ENCODE assay signal across 9 mouse cellular contexts in genomic region chr2:119270286-119270642, GRCm38 (mm10). TPM values are rescaled to one million over a fixed set of nuclear protein-coding genes. Genes with fewer than 3 reads are reported as not detected.
DNase-seq lines count a peak whose midpoint lies in the region; ATAC-seq and TF ChIP-seq lines count a peak whose summit lies in the region.
"Had no signal": no experiment of that assay in that cellular context is flagged by ENCODE, and none has a peak within 500 bp of the region (broad histone marks: within the 10 kb centered on the region; RNA-seq: fewer than 3 reads in every experiment).

No protein-coding gene starts in this region.

- H3K4me2 ChIP-seq in heart, postnatal 0 days (ENCODE audit: low read depth, low read length) = peak overlapping the region; percentile 96
- peak overlapping the region; percentile 92 for H3K4me2 ChIP-seq in embryonic facial prominence, embryonic 13.5 days
- H3K4me2 ChIP-seq in intestine, postnatal 0 days (replicated peaks; ENCODE audit: low read depth) = peak overlapping the region; percentile 100
- H3K4me2 ChIP-seq in midbrain, embryonic 15.5 days = peak overlapping the region; percentile 63

- no peak for TF ChIP-seq CTCF in heart, postnatal 0 days (IDR thresholded peaks at IDR 0.05; ENCODE audit: low read depth)
- no peak for TF ChIP-seq CTCF in intestine, postnatal 0 days (IDR thresholded peaks at IDR 0.05; ENCODE audit: low read depth)

- no peaks in the 10 kb centered on the region for H3K9me3 ChIP-seq in heart, postnatal 0 days (replicated peaks; ENCODE audit: control insufficient read depth, low read length)
- H3K9me3 ChIP-seq in embryonic facial prominence, embryonic 13.5 days = no peaks in the 10 kb centered on the region
- H3K9me3 ChIP-seq in intestine, postnatal 0 days (ENCODE audit: control insufficient read depth) = no peaks in the 10 kb centered on the region
- no peaks in the 10 kb centered on the region for H3K9me3 ChIP-seq in midbrain, embryonic 15.5 days

- H3K4me3 ChIP-seq in heart, postnatal 0 days (ENCODE audit: low read depth, low read length) = peak overlapping the region; percentile 60
- peak overlapping the region; percentile 56 for H3K4me3 ChIP-seq in embryonic facial prominence, embryonic 13.5 days
- peak overlapping the region; percentile 59 for H3K4me3 ChIP-seq in intestine, postnatal 0 days (ENCODE audit: low read depth, low read length)
- peak overlapping the region; percentile 61 for H3K4me3 ChIP-seq in midbrain, embryonic 15.5 days

- H3K27ac ChIP-seq in heart, postnatal 0 days (ENCODE audit: low read depth) = no peak overlapping the region
- no peak overlapping the region for H3K27ac ChIP-seq in embryonic facial prominence, embryonic 13.5 days
- H3K27ac ChIP-seq in intestine, postnatal 0 days (ENCODE audit: low read depth, low read length) = no peak overlapping the region
- H3K27ac ChIP-seq in midbrain, embryonic 15.5 days = peak overlapping the region; percentile 85

- TF ChIP-seq EP300 in heart, postnatal 0 days (IDR thresholded peaks at IDR 0.05; ENCODE audit: low read depth) = no peak

- no peaks in the 10 kb centered on the region for H3K36me3 ChIP-seq in heart, postnatal 0 days (replicated peaks; ENCODE audit: control insufficient read depth, insufficient read depth, low read length)
- no peaks in the 10 kb centered on the region for H3K36me3 ChIP-seq in embryonic facial prominence, embryonic 13.5 days
- no peaks in the 10 kb centered on the region for H3K36me3 ChIP-seq in intestine, postnatal 0 days (ENCODE audit: control insufficient read depth, insufficient read depth)
- H3K36me3 ChIP-seq in midbrain, embryonic 15.5 days (replicated peaks) = no peaks in the 10 kb centered on the region

- H3K27me3 ChIP-seq in heart, postnatal 0 days (ENCODE audit: control insufficient read depth, insufficient read depth, low read length) = peaks cover 20% of the 10 kb centered on the region; the same call in 1 of the 2 replicates
- H3K27me3 ChIP-seq in embryonic facial prominence, embryonic 13.5 days = peaks cover 26% of the 10 kb centered on the region
- H3K27me3 ChIP-seq in intestine, postnatal 0 days (replicated peaks; ENCODE audit: control insufficient read depth, insufficient read depth, low read length) = 0 out of 2 replicates have a peak, but pooled peaks cover 4% of the 10 kb centered on the region
- H3K27me3 ChIP-seq in midbrain, embryonic 15.5 days (replicated peaks) = no peaks in the 10 kb centered on the region; the same call in 1 of the 2 replicates

- ATAC-seq in heart, postnatal 0 days (ENCODE audit: insufficient read depth, low read depth) = no peak
- ATAC-seq in embryonic facial prominence, embryonic 13.5 days (ENCODE audit: insufficient number of reproducible peaks, insufficient read depth, low FRiP score, low TSS enrichment, low read depth) = no peak
- ATAC-seq in intestine, postnatal 0 days = no peak
- no peak; the same call in 1 of the 2 replicates for ATAC-seq in midbrain, embryonic 15.5 days (replicated peaks)
- ATAC-seq in frontal cortex, adult (ENCODE audit: low TSS enrichment) = no peak

- peaks cover 6% of the 10 kb centered on the region; the same call in 1 of the 2 replicates for H3K4me1 ChIP-seq in heart, postnatal 0 days (ENCODE audit: control insufficient read depth, insufficient read depth)
- peaks cover 5% of the 10 kb centered on the region; the same call in 1 of the 2 replicates for H3K4me1 ChIP-seq in embryonic facial prominence, embryonic 13.5 days
- 0 out of 2 replicates have a peak, but pooled peaks cover 10% of the 10 kb centered on the region for H3K4me1 ChIP-seq in intestine, postnatal 0 days (replicated peaks; ENCODE audit: control insufficient read depth, insufficient read depth, low read length)
- peaks cover 23% of the 10 kb centered on the region for H3K4me1 ChIP-seq in midbrain, embryonic 15.5 days

- no peak for DNase-seq in heart, postnatal 0 days (ENCODE audit: low spot score)
- DNase-seq in heart, postnatal 36 days = no peak
- no peak for DNase-seq in thymus, postnatal 10 days (ENCODE audit: low spot score in 2 of 2)
- DNase-seq in left cerebral cortex, postnatal 10 days (ENCODE audit: extremely low spot score in 1 of 2, low spot score in 2 of 2) = no peak

- no peak overlapping the region for H3K9ac ChIP-seq in heart, postnatal 0 days (replicated peaks; ENCODE audit: low read depth, low read length)
- peak overlapping the region; percentile 72; the same call in 1 of the 2 replicates for H3K9ac ChIP-seq in embryonic facial prominence, embryonic 13.5 days
- no peak overlapping the region for H3K9ac ChIP-seq in intestine, postnatal 0 days (ENCODE audit: low read depth, low read length)
- peak overlapping the region; percentile 75 for H3K9ac ChIP-seq in midbrain, embryonic 15.5 days

- 51% methylated on average over 9 of the region's 9 CpGs for WGBS in heart, postnatal 0 days
- 50% methylated on average over 9 of the region's 9 CpGs for WGBS in embryonic facial prominence, embryonic 13.5 days
- WGBS in intestine, postnatal 0 days = 48% methylated on average over 9 of the region's 9 CpGs
- 44% methylated on average over 9 of the region's 9 CpGs for WGBS in midbrain, embryonic 15.5 days

- intact Hi-C loops in heart, postnatal 36 days (cut with DNase I) = no loop called here
- intact Hi-C loops in left cerebral cortex, postnatal 10 days (cut with DNase I) = no loop called here

RNA-seq across cellular contexts. Expression of gene Rhov, which starts 0.8 kb away (rescaled TPM):
- 3.4 TPM in 1 of 2 replicates, not detected in the other for total RNA-seq in heart, postnatal 0 days (2014; rRNA removed; ENCODE audit: low replicate concordance)
- polyA plus RNA-seq in heart, postnatal 0 days (2015; fragmentation: Nextera tagmentation; extraction: Ambion mirVana) = 0.19 TPM in 1 of 2 replicates, not detected in the other
- total RNA-seq in heart, postnatal 36 days (2021) = not detected
- 16.7 and 17.9 TPM in 2 replicates for polyA plus RNA-seq in embryonic facial prominence, embryonic 13.5 days (2015; fragmentation: Nextera tagmentation; extraction: Ambion mirVana)
- polyA plus RNA-seq in intestine, postnatal 0 days (2015; fragmentation: Nextera tagmentation; extraction: Ambion mirVana) = 1.3 TPM in 2 replicates
- polyA plus RNA-seq in midbrain, embryonic 15.5 days (2015; fragmentation: Nextera tagmentation; extraction: Ambion mirVana) = 43.3 and 45.5 TPM in 2 replicates
- 10 to 100 TPM; 14.3 to 16.3 TPM for total RNA-seq in left cerebral cortex, postnatal 10 days (2021)

RNA-seq across cellular contexts. Expression of gene Vps18, which starts 18.3 kb away (rescaled TPM):
- 14.3 and 16.2 TPM in 2 replicates for total RNA-seq in heart, postnatal 0 days (2014; rRNA removed; ENCODE audit: low replicate concordance)
- polyA plus RNA-seq in heart, postnatal 0 days (2015; fragmentation: Nextera tagmentation; extraction: Ambion mirVana) = 8.0 and 8.3 TPM in 2 replicates
- 10 to 100 TPM; 13.5 to 13.9 TPM for total RNA-seq in heart, postnatal 36 days (2021)
- polyA plus RNA-seq in embryonic facial prominence, embryonic 13.5 days (2015; fragmentation: Nextera tagmentation; extraction: Ambion mirVana) = 20.1 and 20.7 TPM in 2 replicates
- polyA plus RNA-seq in intestine, postnatal 0 days (2015; fragmentation: Nextera tagmentation; extraction: Ambion mirVana) = 21.8 and 24.3 TPM in 2 replicates
- polyA plus RNA-seq in midbrain, embryonic 15.5 days (2015; fragmentation: Nextera tagmentation; extraction: Ambion mirVana) = 31.7 and 32.3 TPM in 2 replicates
- 10 to 100 TPM; 33.7 to 33.8 TPM for total RNA-seq in left cerebral cortex, postnatal 10 days (2021)

RNA-seq across cellular contexts. Expression of gene Spint1, which starts 33.1 kb away (rescaled TPM):
- total RNA-seq in heart, postnatal 0 days (2014; rRNA removed; ENCODE audit: low replicate concordance) = 11.6 and 11.7 TPM in 2 replicates
- polyA plus RNA-seq in heart, postnatal 0 days (2015; fragmentation: Nextera tagmentation; extraction: Ambion mirVana) = 0.14 and 0.34 TPM in 2 replicates
- not detected for total RNA-seq in heart, postnatal 36 days (2021)
- 15.3 and 15.4 TPM in 2 replicates for polyA plus RNA-seq in embryonic facial prominence, embryonic 13.5 days (2015; fragmentation: Nextera tagmentation; extraction: Ambion mirVana)
- polyA plus RNA-seq in intestine, postnatal 0 days (2015; fragmentation: Nextera tagmentation; extraction: Ambion mirVana) = 145 and 148 TPM in 2 replicates
- 0.65 and 0.77 TPM in 2 replicates for polyA plus RNA-seq in midbrain, embryonic 15.5 days (2015; fragmentation: Nextera tagmentation; extraction: Ambion mirVana)
- total RNA-seq in left cerebral cortex, postnatal 10 days (2021) = 1 to 10 TPM in 1 of 2 experiments, under 1 TPM in 1; 0.28 to 1.4 TPM

RNA-seq across cellular contexts. Expression of gene Ppp1r14d, which starts 40.6 kb away (rescaled TPM):
- total RNA-seq in heart, postnatal 0 days (2014; rRNA removed; ENCODE audit: low replicate concordance) = not detected in 2 replicates
- polyA plus RNA-seq in heart, postnatal 0 days (2015; fragmentation: Nextera tagmentation; extraction: Ambion mirVana) = not detected in 2 replicates
- total RNA-seq in heart, postnatal 36 days (2021) = not detected
- 0.28 and 0.47 TPM in 2 replicates for polyA plus RNA-seq in embryonic facial prominence, embryonic 13.5 days (2015; fragmentation: Nextera tagmentation; extraction: Ambion mirVana)
- polyA plus RNA-seq in intestine, postnatal 0 days (2015; fragmentation: Nextera tagmentation; extraction: Ambion mirVana) = 78.7 and 84.7 TPM in 2 replicates
- not detected in 2 replicates for polyA plus RNA-seq in midbrain, embryonic 15.5 days (2015; fragmentation: Nextera tagmentation; extraction: Ambion mirVana)
- total RNA-seq in left cerebral cortex, postnatal 10 days (2021) = not detected
- total RNA-seq: left cerebral cortex, adult 18-20 months had no signal

RNA-seq across cellular contexts. Expression of gene Dll4, which starts 55.3 kb away (rescaled TPM):
- total RNA-seq in heart, postnatal 0 days (2014; rRNA removed; ENCODE audit: low replicate concordance) = 5.0 and 6.6 TPM in 2 replicates
- 5.7 and 6.2 TPM in 2 replicates for polyA plus RNA-seq in heart, postnatal 0 days (2015; fragmentation: Nextera tagmentation; extraction: Ambion mirVana)
- 10 to 100 TPM; 16.3 to 22.1 TPM for total RNA-seq in heart, postnatal 36 days (2021)
- 4.2 and 4.6 TPM in 2 replicates for polyA plus RNA-seq in embryonic facial prominence, embryonic 13.5 days (2015; fragmentation: Nextera tagmentation; extraction: Ambion mirVana)
- 3.7 and 4.1 TPM in 2 replicates for polyA plus RNA-seq in intestine, postnatal 0 days (2015; fragmentation: Nextera tagmentation; extraction: Ambion mirVana)
- 5.2 and 5.3 TPM in 2 replicates for polyA plus RNA-seq in midbrain, embryonic 15.5 days (2015; fragmentation: Nextera tagmentation; extraction: Ambion mirVana)
- total RNA-seq in left cerebral cortex, postnatal 10 days (2021) = 1 to 10 TPM; 5.5 to 6.7 TPM

Comparison
In these comparisons a context has a peak if more than half of its experiments do, and no peak if none do; other contexts are left out.
1. H3K9ac ChIP-seq: peak in embryonic facial prominence, embryonic 13.5 days (single experiment) and midbrain, embryonic 15.5 days (single experiment); none in heart, postnatal 0 days (single experiment) and intestine, postnatal 0 days (single experiment).
2. Peak in every context shown above with its lines, with median percentiles within 50 percentile points of each other: H3K4me2 ChIP-seq and H3K4me3 ChIP-seq.